Mouse (Mus musculus): ENCODE measurements around the gene Tmem151b.

Tmem151b gene

GRCm38 (mm10) chr17:45549617-45550181 lies at the start of gene Tmem151b:
Tmem151b (minus strand) TSS chr17:45549677.
- no peak for DNase-seq (ENCODE audit: low read depth)

GRCm38 (mm10) chr17:45598891-45599290 lies 49.4 kb upstream of the Tmem151b start:
- no peak for DNase-seq (ENCODE audit: low read depth)

- DNase-seq (ENCODE audit: low read depth): no peak
Measured at GRCm38 (mm10) chr17:45598376-45598775, 48.9 kb upstream of the Tmem151b start.

- peak; percentile 46 for DNase-seq (ENCODE audit: low read depth)
Measured at GRCm38 (mm10) chr17:45597787-45598186, 48.3 kb upstream of the Tmem151b start.

- peak; percentile 93 for DNase-seq (ENCODE audit: low read depth)
Measured at GRCm38 (mm10) chr17:45596631-45597396, 47.3 kb upstream of the Tmem151b start.

- DNase-seq (ENCODE audit: low read depth): peak; percentile 23
Measured at GRCm38 (mm10) chr17:45595736-45596390, 46.4 kb upstream of the Tmem151b start.

GRCm38 (mm10) chr17:45594881-45595735 lies 45.6 kb upstream of the Tmem151b start:
- DNase-seq (ENCODE audit: low read depth): peak; percentile 28

GRCm38 (mm10) chr17:45594195-45594594 lies 44.7 kb upstream of the Tmem151b start:
- DNase-seq (ENCODE audit: low read depth): no peak

- no peak for DNase-seq (ENCODE audit: low read depth)
Measured at GRCm38 (mm10) chr17:45593479-45593878, 44.0 kb upstream of the Tmem151b start.

- no peak for DNase-seq (ENCODE audit: low read depth)
Measured at GRCm38 (mm10) chr17:45592606-45593431, 43.3 kb upstream of the Tmem151b start.

GRCm38 (mm10) chr17:45591701-45592605 lies 42.5 kb upstream of the Tmem151b start:
- DNase-seq (ENCODE audit: low read depth): no peak

- no peak for DNase-seq (ENCODE audit: low read depth)
Measured at GRCm38 (mm10) chr17:45590410-45590809, 40.9 kb upstream of the Tmem151b start.

GRCm38 (mm10) chr17:45589844-45590243 lies 40.4 kb upstream of the Tmem151b start:
- DNase-seq (ENCODE audit: low read depth): no peak

- no peak for DNase-seq (ENCODE audit: low read depth)
Measured at GRCm38 (mm10) chr17:45589236-45589635, 39.8 kb upstream of the Tmem151b start.

- no peak for DNase-seq (ENCODE audit: low read depth)
Measured at GRCm38 (mm10) chr17:45588370-45588769, 38.9 kb upstream of the Tmem151b start.

GRCm38 (mm10) chr17:45586449-45586837 lies 37.0 kb upstream of the Tmem151b start:
- no peak for DNase-seq (ENCODE audit: low read depth)

GRCm38 (mm10) chr17:45585725-45586448 lies 36.4 kb upstream of the Tmem151b start:
- no peak for DNase-seq (ENCODE audit: low read depth)

- peak; percentile 68 for DNase-seq (ENCODE audit: low read depth)
Measured at GRCm38 (mm10) chr17:45584939-45585678, 35.6 kb upstream of the Tmem151b start.
